Mouse (Mus musculus) liver, embryonic 14.5 days (tissue): ENCODE data around the gene Sit1.
A peak's percentile ranks its signal among the peaks of the same experiment; 100 is the strongest.

Experiments
- CTCF ChIP-seq: IDR thresholded peaks from 2 replicates; pipeline ENCODE4 v1.5.1; 2016; ENCODE audit warnings: antibody characterized with exemption, low read depth, control low read depth
- EP300 ChIP-seq: IDR thresholded peaks from 2 replicates; pipeline ENCODE4 v1.6.1; 2016; ENCODE audit warnings: antibody characterized with exemption, low read depth

DNA sequence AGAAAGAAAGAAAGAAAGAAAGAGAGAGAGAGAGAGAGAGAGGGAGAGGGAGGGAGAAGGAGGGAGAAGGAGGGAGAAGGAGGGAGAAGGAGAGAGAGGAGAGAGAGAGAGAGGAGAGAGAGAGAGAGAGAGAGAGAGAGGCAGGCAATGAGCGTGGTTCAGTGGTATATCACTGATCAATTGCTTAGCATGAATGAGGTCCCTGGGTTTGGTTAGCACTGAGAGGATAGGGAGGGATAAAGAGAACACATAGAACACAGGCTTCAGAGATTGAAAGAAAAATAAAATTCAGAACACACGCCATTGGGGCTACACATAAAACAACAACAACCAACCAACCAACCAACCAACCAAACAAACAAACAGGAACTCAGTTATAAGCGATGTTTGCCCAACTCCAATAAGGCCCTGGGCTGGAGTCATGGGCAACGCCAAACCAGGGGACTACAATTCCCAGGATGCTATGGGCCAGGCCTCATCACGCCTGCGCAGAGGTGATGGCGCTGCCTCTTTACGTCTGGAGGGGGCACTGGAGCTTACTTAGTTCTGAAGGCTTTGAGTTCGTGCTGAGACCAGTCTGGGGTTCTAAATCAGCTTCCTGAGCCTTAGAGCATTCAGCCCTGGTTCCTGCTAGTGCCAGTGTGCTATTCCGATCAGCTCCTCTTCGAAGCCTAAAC, 5.5 kb downstream of the Sit1 start:
- peak; percentile 80 for TF ChIP-seq CTCF
- TF ChIP-seq EP300 = no peak
